Mouse (Mus musculus) MEL (cell line): ENCODE data around the gene Patz1. TPM values are rescaled to one million over a fixed set of nuclear protein-coding genes. Genes with fewer than 3 reads are reported as not detected.

ENCODE experiments used
- DNase-seq: peaks from one replicate; pipeline ENCODE4 v3.0.0; 2011; ENCODE audit warnings: low read depth, low spot score
- H3K27ac ChIP-seq: 2 replicates; pipeline ENCODE4 v1.5.1; 2012; ENCODE audit warnings: low read depth, mild to moderate bottlenecking, control low read depth, low read length, moderate library complexity; ENCODE audit not compliant: control insufficient read depth
- H3K27me3 ChIP-seq, 2 experiments: fragments of 150-350 bp in 1 of 2; sonication (generic) in 1 of 2; 2 replicates each; pipeline ENCODE4 v1.6.1; 2012; ENCODE audit warnings: low read length in 2 of 2, mild to moderate bottlenecking in 2 of 2, improper control_type of control experiment in 1 of 2, moderate library complexity in 1 of 2; ENCODE audit not compliant: insufficient read depth in 2 of 2, control insufficient read depth in 1 of 2
- H3K36me3 ChIP-seq, 2 experiments: 2 replicates each; pipeline ENCODE4 v1.6.1; 2012 to 2014; ENCODE audit warnings: low read length in 2 of 2, improper control_type of control experiment in 1 of 2, inconsistent platforms in 1 of 2, mild to moderate bottlenecking in 1 of 2; ENCODE audit not compliant: insufficient read depth in 2 of 2, control insufficient read depth in 1 of 2
- H3K4me1 ChIP-seq, 2 experiments: fragments of 150-350 bp in 1 of 2; sonication (generic) in 1 of 2; 2 replicates each; pipeline ENCODE4 v1.6.1; 2012; ENCODE audit warnings: low read length in 2 of 2, improper control_type of control experiment in 1 of 2, mild to moderate bottlenecking in 1 of 2; ENCODE audit not compliant: insufficient read depth in 2 of 2, control insufficient read depth in 1 of 2
- H3K4me3 ChIP-seq, 2 experiments: fragments of 150-350 bp in 1 of 2; sonication (generic) in 1 of 2; 2 replicates each; pipeline ENCODE4 v1.5.1; 2012; ENCODE audit warnings: low read depth in 2 of 2, low read length in 2 of 2, mild to moderate bottlenecking in 2 of 2, moderate library complexity in 2 of 2, control low read depth in 1 of 2, improper control_type of control experiment in 1 of 2; ENCODE audit not compliant: control insufficient read depth in 1 of 2, insufficient read depth in 1 of 2
- H3K79me2 ChIP-seq: 2 replicates; pipeline ENCODE4 v1.6.1; 2012; ENCODE audit warnings: mild to moderate bottlenecking, low read length, moderate library complexity; ENCODE audit not compliant: control insufficient read depth, poor library complexity, insufficient read depth
- H3K9ac ChIP-seq: 2 replicates; pipeline ENCODE4 v1.6.1; 2012; ENCODE audit warnings: low read depth, mild to moderate bottlenecking, control low read depth, low read length, moderate library complexity; ENCODE audit not compliant: control insufficient read depth, poor library complexity, severe bottlenecking
- H3K9me3 ChIP-seq: fragments of 150-350 bp; sonication (generic); replicated peaks from 2 replicates; pipeline ENCODE4 v1.6.1; 2012; ENCODE audit warnings: mild to moderate bottlenecking, low read length, improper control_type of control experiment, moderate library complexity; ENCODE audit not compliant: insufficient read depth
- BHLHE40 ChIP-seq: IDR thresholded peaks from 2 replicates; pipeline ENCODE4 v1.6.1; 2012; ENCODE audit warnings: low read depth, mild to moderate bottlenecking, inconsistent platforms, low read length, improper control_type of control experiment, borderline replicate concordance
- CHD1 ChIP-seq: IDR thresholded peaks from 2 replicates; pipeline ENCODE4 v1.6.1; 2012; ENCODE audit warnings: low read depth, mild to moderate bottlenecking, inconsistent platforms, low read length, improper control_type of control experiment
- ELF1 ChIP-seq: IDR thresholded peaks from 2 replicates; pipeline ENCODE4 v1.6.1; 2014; ENCODE audit warnings: low read depth, mild to moderate bottlenecking, inconsistent platforms, low read length, improper control_type of control experiment, moderate library complexity
- ETS1 ChIP-seq: IDR thresholded peaks from 2 replicates; pipeline ENCODE4 v1.6.1; 2012; ENCODE audit warnings: low read depth, mild to moderate bottlenecking, inconsistent platforms, low read length, improper control_type of control experiment, moderate library complexity
- GABPA ChIP-seq: IDR thresholded peaks from 2 replicates; pipeline ENCODE4 v1.6.1; 2012; ENCODE audit warnings: low read depth, mild to moderate bottlenecking, inconsistent platforms, low read length, improper control_type of control experiment, moderate library complexity
- GATA1 ChIP-seq: IDR thresholded peaks from 2 replicates; pipeline ENCODE4 v1.6.1; 2011; ENCODE audit warnings: low read depth, low read length, improper control_type of control experiment
- HCFC1 ChIP-seq: IDR thresholded peaks from 2 replicates; pipeline ENCODE4 v1.6.1; 2012; ENCODE audit warnings: low read depth, mild to moderate bottlenecking, inconsistent platforms, low read length, improper control_type of control experiment, moderate library complexity
- JUND ChIP-seq: IDR thresholded peaks from 2 replicates; pipeline ENCODE4 v1.6.1; 2011; ENCODE audit warnings: low read depth, mild to moderate bottlenecking, improper control_type of control experiment, low read length
- MAX ChIP-seq: IDR thresholded peaks from 2 replicates; pipeline ENCODE4 v1.6.1; 2011; ENCODE audit warnings: low read length, improper control_type of control experiment
- MAZ ChIP-seq: IDR thresholded peaks from 2 replicates; pipeline ENCODE4 v1.6.1; 2012; ENCODE audit warnings: low read depth, mild to moderate bottlenecking, inconsistent platforms, low read length, improper control_type of control experiment
- MXI1 ChIP-seq: IDR thresholded peaks from 2 replicates; pipeline ENCODE4 v1.6.1; 2011; ENCODE audit warnings: mild to moderate bottlenecking, low read depth, low read length, improper control_type of control experiment
- MYB ChIP-seq: IDR thresholded peaks from 2 replicates; pipeline ENCODE4 v1.6.1; 2011; ENCODE audit warnings: mild to moderate bottlenecking, low read depth, low read length, improper control_type of control experiment
- MYC ChIP-seq: IDR thresholded peaks from 2 replicates; pipeline ENCODE4 v1.6.1; 2011; ENCODE audit warnings: low read depth, mild to moderate bottlenecking, low read length, improper control_type of control experiment, moderate library complexity
- NELFE ChIP-seq: IDR thresholded peaks from 2 replicates; pipeline ENCODE4 v1.6.1; 2011; ENCODE audit warnings: low read depth, low read length, improper control_type of control experiment
- NRF1 ChIP-seq: IDR thresholded peaks from 2 replicates; pipeline ENCODE4 v1.6.1; 2014; ENCODE audit warnings: low read depth, mild to moderate bottlenecking, inconsistent platforms, low read length, improper control_type of control experiment, moderate library complexity; ENCODE audit not compliant: poor library complexity, insufficient read depth, severe bottlenecking
- POLR2A ChIP-seq, 2 experiments: IDR thresholded peaks; 2 replicates each; pipeline ENCODE4 v1.6.1; 2011 to 2012; ENCODE audit warnings: low read length in 2 of 2, mild to moderate bottlenecking in 2 of 2, control low read depth in 1 of 2, improper control_type of control experiment in 1 of 2, low read depth in 1 of 2, moderate library complexity in 1 of 2; ENCODE audit not compliant: control insufficient read depth in 1 of 2, insufficient read depth in 1 of 2, poor library complexity in 1 of 2
- POLR2AphosphoS2 ChIP-seq: IDR thresholded peaks from 2 replicates; pipeline ENCODE4 v1.6.1; 2011; ENCODE audit warnings: low read length, improper control_type of control experiment
- RCOR1 ChIP-seq: IDR thresholded peaks from 2 replicates; pipeline ENCODE4 v1.6.1; 2012; ENCODE audit warnings: low read depth, mild to moderate bottlenecking, inconsistent platforms, low read length, improper control_type of control experiment
- SIN3A ChIP-seq: IDR thresholded peaks from 2 replicates; pipeline ENCODE4 v1.6.1; 2012; ENCODE audit warnings: low read length, improper control_type of control experiment, inconsistent platforms
- SMC3 ChIP-seq: IDR thresholded peaks from 2 replicates; pipeline ENCODE4 v1.6.1; 2011; ENCODE audit warnings: low read depth, low read length, improper control_type of control experiment
- TAL1 ChIP-seq: IDR thresholded peaks from 2 replicates; pipeline ENCODE4 v1.6.1; 2012; ENCODE audit warnings: mild to moderate bottlenecking, inconsistent platforms, low read length, moderate library complexity, mixed read lengths
- TBP ChIP-seq: IDR thresholded peaks from 2 replicates; pipeline ENCODE4 v1.8.0; 2011; ENCODE audit warnings: low read depth, low read length, improper control_type of control experiment
- USF1 ChIP-seq: IDR thresholded peaks from 2 replicates; pipeline ENCODE4 v1.6.1; 2014; ENCODE audit warnings: low read depth, mild to moderate bottlenecking, inconsistent platforms, low read length, improper control_type of control experiment, moderate library complexity
- ZC3H11A ChIP-seq: IDR thresholded peaks from 2 replicates; pipeline ENCODE4 v1.6.1; 2012; ENCODE audit warnings: low read depth, mild to moderate bottlenecking, inconsistent platforms, low read length, improper control_type of control experiment
- ZKSCAN1 ChIP-seq: IDR thresholded peaks from 2 replicates; pipeline ENCODE4 v1.6.1; 2012; ENCODE audit warnings: low read depth, mild to moderate bottlenecking, inconsistent platforms, low read length, improper control_type of control experiment, moderate library complexity
- ZNF384 ChIP-seq: IDR thresholded peaks from 2 replicates; pipeline ENCODE4 v1.6.1; 2012; ENCODE audit warnings: low read depth, mild to moderate bottlenecking, inconsistent platforms, low read length, improper control_type of control experiment
- polyA plus RNA-seq, 2 experiments: library from polyadenylated mRNA; stranded (reverse) in 1 of 2; unstranded in 1 of 2; fragments of >175 nt in 1 of 2; fragments of >200 nt in 1 of 2; gene quantifications; 2 replicates each; pipeline versions ENCODE4 v1.2.1 to v1.2.4; 2012; ENCODE audit warnings: low replicate concordance in 2 of 2, low read depth in 1 of 2; ENCODE audit not compliant: insufficient read length in 2 of 2, insufficient read depth in 1 of 2, missing spikeins in 1 of 2
- total RNA-seq: library from RNA; depleted of rRNA; stranded (reverse); fragments of 300-350 nt; gene quantifications from 2 replicates; pipeline ENCODE4 v1.2.3, GENCODE M21; 2012

Patz1 gene
- total and polyA plus RNA-seq, 3 experiments, result 63.1 to 63.5 TPM; not detected in 1

- DNase-seq, result peak; percentile 98
- peak overlapping the region; percentile 61 to 67 for H3K4me3 ChIP-seq
- peaks cover 0 to 6% of the 10 kb centered on the region in 2 experiments; a peak in 2 of 4 replicates for H3K36me3 ChIP-seq
- no peaks in the 10 kb centered on the region for H3K27me3 ChIP-seq
- peak overlapping the region; percentile 65 for H3K9ac ChIP-seq
- H3K4me1 ChIP-seq, result peaks cover 8 to 14% of the 10 kb centered on the region in 2 experiments; a peak in 3 of 4 replicates
- TF ChIP-seq POLR2A (IDR thresholded peaks at IDR 0.05; ENCODE audit: control insufficient read depth in 1 of 2, insufficient read depth in 1 of 2, low read depth in 1 of 2, low read length in 2 of 2, poor library complexity in 1 of 2) (peak; percentile 63 to 76; a peak in 3 of 4 replicates), TBP (peak; percentile 87), ZNF384 (no peak), MAX (peak; percentile 99), MAZ (0 out of 2 replicates have a peak, but pooled peaks have one; percentile 18), GABPA (no peak), CHD1 (0 out of 2 replicates have a peak, but pooled peaks have one; percentile 23), BHLHE40 (peak; percentile 99), MYB (no peak), JUND (no peak), ZKSCAN1 (no peak), TAL1 (no peak), POLR2AphosphoS2 (no peak), MXI1 (peak; percentile 98), HCFC1 (peak; percentile 70), MYC (peak; percentile 57; the same call in 1 of the 2 replicates), NELFE (peak; percentile 49; the same call in 1 of the 2 replicates), RCOR1 (no peak), ELF1 (peak; percentile 31; the same call in 1 of the 2 replicates), GATA1 (no peak), USF1 (peak; percentile 67), NRF1 (peak; percentile 51; the same call in 1 of the 2 replicates), SIN3A (peak; percentile 96), ZC3H11A (no peak), SMC3 (0 out of 2 replicates have a peak, but pooled peaks have one; percentile 2), ETS1 (peak; percentile 57; the same call in 1 of the 2 replicates)
- TF ChIP-seq, all 39 proteins: peak for 16
- Histone ChIP-seq H3K79me2 (no peaks in the 10 kb centered on the region), H3K27ac (peak overlapping the region; percentile 48), H3K9me3 (no peaks in the 10 kb centered on the region)
Observed at GRCm38 (mm10) chr11:3331756-3332642, 43.3 kb downstream of the Patz1 start.
